Mouse (Mus musculus): ENCODE measurements at regions not wholly inside any gene's neighbourhood (a gene's known extent, or its start where the extent isn't known, plus 50 kb on each side); places are given as distances from the start of the nearest gene placed in this dataset.
"Not testable (repeated sequence)": the region's sequence is repeated elsewhere in the genome, so short reads cannot be mapped to it uniquely, and the experiment has no call there.

- not testable (repeated sequence) for DNase-seq (ENCODE audit: low read depth)
Observed at GRCm38 (mm10) chr8:118209301-118209700, 74.2 kb upstream of the Cdh13 start.

GRCm38 (mm10) chr8:118190866-118191265, 92.7 kb upstream of the Cdh13 start:
- DNase-seq (ENCODE audit: low read depth): no peak

- DNase-seq (ENCODE audit: low read depth): no peak
Observed at GRCm38 (mm10) chr8:118189226-118189625, 94.3 kb upstream of the Cdh13 start.

- no peak for DNase-seq (ENCODE audit: low read depth)
Observed at GRCm38 (mm10) chr8:118169001-118169413, 114.5 kb upstream of the Cdh13 start.

GRCm38 (mm10) chr8:118162171-118162570, 121.4 kb upstream of the Cdh13 start:
- DNase-seq (ENCODE audit: low read depth): no peak

- no peak for DNase-seq (ENCODE audit: low read depth)
Observed at GRCm38 (mm10) chr8:118147359-118148205, 136.0 kb upstream of the Cdh13 start.

GRCm38 (mm10) chr8:118144546-118144945, 139.0 kb upstream of the Cdh13 start:
- no peak for DNase-seq (ENCODE audit: low read depth)

GRCm38 (mm10) chr8:118142311-118142710, 141.2 kb upstream of the Cdh13 start:
- DNase-seq (ENCODE audit: low read depth): no peak

- DNase-seq (ENCODE audit: low read depth): no peak
Observed at GRCm38 (mm10) chr8:118139928-118140327, 143.6 kb upstream of the Cdh13 start.

- DNase-seq (ENCODE audit: low read depth): no peak
Observed at GRCm38 (mm10) chr8:118137846-118138245, 145.7 kb upstream of the Cdh13 start.

- DNase-seq (ENCODE audit: low read depth): no peak
Observed at GRCm38 (mm10) chr8:118124993-118125392, 158.5 kb upstream of the Cdh13 start.

- no peak for DNase-seq (ENCODE audit: low read depth)
Observed at GRCm38 (mm10) chr8:118114253-118114652, 169.3 kb upstream of the Cdh13 start.

- DNase-seq (ENCODE audit: low read depth): no peak
Observed at GRCm38 (mm10) chr8:118104464-118105050, 179.0 kb upstream of the Cdh13 start.

- no peak for DNase-seq (ENCODE audit: low read depth)
Observed at GRCm38 (mm10) chr8:118101346-118101745, 182.2 kb upstream of the Cdh13 start.

- DNase-seq (ENCODE audit: low read depth): no peak
Observed at GRCm38 (mm10) chr8:118062736-118063135, 220.8 kb upstream of the Cdh13 start.

- no peak for DNase-seq (ENCODE audit: low read depth)
Observed at GRCm38 (mm10) chr8:118056781-118057180, 226.8 kb upstream of the Cdh13 start.

GRCm38 (mm10) chr8:118055536-118055935, 228.0 kb upstream of the Cdh13 start:
- no peak for DNase-seq (ENCODE audit: low read depth)

GRCm38 (mm10) chr8:118050386-118050785, 233.1 kb upstream of the Cdh13 start:
- no peak for DNase-seq (ENCODE audit: low read depth)

GRCm38 (mm10) chr8:118042253-118042860, 240.6 kb upstream of the Mphosph6 start:
- no peak for DNase-seq (ENCODE audit: low read depth)

- no peak for DNase-seq (ENCODE audit: low read depth)
Observed at GRCm38 (mm10) chr8:118041253-118041652, 239.5 kb upstream of the Mphosph6 start.

- DNase-seq (ENCODE audit: low read depth): no peak
Observed at GRCm38 (mm10) chr8:118037801-118038200, 236.1 kb upstream of the Mphosph6 start.

GRCm38 (mm10) chr8:118034051-118034450, 232.3 kb upstream of the Mphosph6 start:
- DNase-seq (ENCODE audit: low read depth): no peak

- no peak for DNase-seq (ENCODE audit: low read depth)
Observed at GRCm38 (mm10) chr8:118031406-118031805, 229.7 kb upstream of the Mphosph6 start.
